Mouse (Mus musculus) urinary bladder, postnatal 25 days (tissue): ENCODE results near the gene Chd9.

Experiments
- DNase-seq: peaks from one replicate; pipeline ENCODE4 v3.0.0; 2022; ENCODE audit warnings: low spot score

Gene Chd9

GRCm38 (mm10) chr8:90976960-90977371, 148.8 kb downstream of the Chd9 start:
- DNase-seq: no peak

- no peak for DNase-seq
Measured at GRCm38 (mm10) chr8:90978720-90979119, 150.6 kb downstream of the Chd9 start.

DNA sequence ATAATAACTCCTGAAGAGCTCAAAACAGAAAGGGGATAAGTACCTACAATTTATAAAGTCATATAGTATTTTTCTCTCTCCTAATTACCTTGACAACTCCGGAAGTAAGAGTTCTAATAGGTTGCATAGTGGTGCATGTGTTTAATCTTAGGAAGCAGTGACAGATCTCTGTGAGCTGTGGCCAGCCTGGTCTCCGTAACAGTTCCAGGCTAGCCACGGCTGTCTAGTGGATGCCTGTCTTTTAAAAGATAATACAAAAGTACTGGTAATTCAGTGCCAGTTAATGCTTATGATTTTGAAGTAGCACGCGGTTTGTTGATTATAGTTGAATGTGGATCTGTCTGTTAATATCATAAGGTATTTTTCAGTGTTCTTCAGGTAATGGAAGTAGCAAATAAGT, 151.1 kb downstream of the Chd9 start:
- no peak for DNase-seq

- no peak for DNase-seq
Measured at GRCm38 (mm10) chr8:90982087-90982486, 153.9 kb downstream of the Chd9 start.

- peak; percentile 68 for DNase-seq
Measured at GRCm38 (mm10) chr8:91019726-91020125, 191.6 kb downstream of the Chd9 start.

- no peak for DNase-seq
Measured at GRCm38 (mm10) chr8:91034417-91034816, 206.3 kb downstream of the Chd9 start.

DNA sequence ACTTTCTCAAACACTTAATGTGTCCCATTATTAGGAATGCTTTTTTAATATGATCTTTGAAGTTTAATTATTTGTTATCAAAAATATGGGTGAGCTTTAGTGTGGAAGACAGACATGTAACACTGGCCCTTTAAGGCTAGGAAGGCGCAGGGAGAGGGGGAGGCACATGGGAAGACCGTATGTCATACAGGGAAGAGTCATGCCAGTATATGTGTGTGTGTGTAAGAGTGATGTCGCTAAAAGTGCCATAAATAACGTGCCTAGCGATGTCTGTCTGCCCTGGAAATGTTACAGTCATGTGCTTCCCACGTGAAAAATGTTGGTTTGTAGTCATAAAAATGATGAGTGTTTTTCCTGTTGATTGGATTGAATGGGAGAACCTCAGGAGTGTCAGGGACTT, 208.8 kb downstream of the Chd9 start:
- DNase-seq: no peak

GRCm38 (mm10) chr8:91038637-91039036, 210.5 kb downstream of the Chd9 start:
- DNase-seq: no peak

DNA sequence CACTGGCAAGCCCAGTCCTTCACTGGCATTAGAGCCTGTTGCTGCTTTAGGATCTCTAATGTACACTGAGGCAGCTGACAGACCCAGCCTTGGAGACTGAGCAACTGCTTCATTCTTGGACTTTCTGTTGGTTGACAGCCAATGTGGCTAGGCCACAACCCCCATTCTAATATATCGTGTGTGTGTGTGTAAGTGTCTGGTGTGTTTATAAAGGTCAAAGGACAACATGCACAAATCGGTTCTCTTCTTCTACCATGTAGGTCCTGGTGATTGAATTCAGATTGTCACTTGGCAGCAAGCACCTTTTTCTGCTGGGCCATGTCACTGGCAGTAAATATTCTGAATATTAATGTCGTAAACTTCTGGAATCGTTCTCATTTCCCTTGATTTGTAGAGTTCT, 218.2 kb downstream of the Chd9 start:
- no peak for DNase-seq

DNA sequence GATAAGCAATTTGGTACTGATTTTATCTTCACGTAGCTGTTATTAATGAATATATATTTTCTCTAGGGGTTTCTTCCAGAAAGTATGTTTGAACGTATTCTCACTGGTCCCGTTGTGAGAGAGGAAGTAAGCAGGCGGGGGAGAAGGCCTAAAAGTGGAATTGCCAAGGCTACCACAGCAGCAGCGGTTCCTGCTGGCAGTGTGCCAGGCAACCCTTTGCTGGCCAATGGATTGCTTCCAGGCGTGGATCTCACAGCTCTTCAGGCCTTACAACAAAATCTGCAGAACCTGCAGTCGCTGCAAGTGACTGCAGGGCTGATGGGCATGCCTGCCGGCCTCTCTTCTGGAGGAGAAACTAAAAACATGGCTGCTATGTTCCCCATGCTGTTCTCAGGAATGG, 222.9 kb downstream of the Chd9 start:
- peak; percentile 22 for DNase-seq

- no peak for DNase-seq
Measured at GRCm38 (mm10) chr8:91054418-91054817, 226.3 kb downstream of the Chd9 start.

DNA sequence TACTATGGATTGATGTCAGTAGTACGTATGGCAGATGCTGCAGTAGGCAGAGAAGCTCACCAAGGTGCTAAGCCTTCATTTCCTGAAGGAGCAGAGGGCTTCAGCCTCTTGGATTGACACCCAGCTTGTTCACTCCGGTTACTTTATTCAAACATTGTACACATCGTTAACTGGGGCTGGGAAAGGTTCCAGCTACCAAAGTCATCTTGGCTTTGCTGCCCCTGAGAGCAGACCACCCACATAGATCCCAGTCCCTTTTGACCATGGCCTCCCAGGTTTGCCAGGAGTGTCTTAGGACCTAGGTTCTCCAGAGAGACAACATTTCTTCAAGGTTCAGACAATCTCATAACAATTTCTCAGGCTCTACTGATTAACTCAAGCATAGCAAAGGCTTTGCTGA, 228.7 kb downstream of the Chd9 start:
- DNase-seq: no peak

DNA sequence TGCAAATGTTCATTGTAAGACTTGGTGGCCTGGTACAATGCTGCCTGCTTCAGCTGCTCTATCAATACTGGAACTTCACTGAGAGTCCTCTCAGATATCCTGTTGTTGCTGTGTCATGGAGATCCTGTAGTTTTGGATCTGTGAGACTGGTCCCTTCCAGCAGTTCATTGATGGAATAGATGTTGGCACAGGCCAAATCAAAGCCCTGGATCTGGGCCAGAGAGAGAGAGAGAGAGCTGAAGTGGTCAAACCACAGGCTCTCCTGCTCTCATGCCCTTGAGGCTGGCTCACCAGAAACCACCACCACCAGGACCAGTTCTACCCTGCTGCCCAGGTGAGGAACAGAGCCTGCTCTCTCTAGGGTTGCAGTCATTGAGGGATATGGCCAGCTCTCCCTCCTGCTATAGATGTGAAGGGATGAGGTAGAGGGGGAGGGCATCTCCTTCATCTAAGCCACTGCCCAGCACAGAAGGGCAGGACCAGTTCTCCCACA, 231.0 kb downstream of the Chd9 start:
- no peak for DNase-seq

DNA sequence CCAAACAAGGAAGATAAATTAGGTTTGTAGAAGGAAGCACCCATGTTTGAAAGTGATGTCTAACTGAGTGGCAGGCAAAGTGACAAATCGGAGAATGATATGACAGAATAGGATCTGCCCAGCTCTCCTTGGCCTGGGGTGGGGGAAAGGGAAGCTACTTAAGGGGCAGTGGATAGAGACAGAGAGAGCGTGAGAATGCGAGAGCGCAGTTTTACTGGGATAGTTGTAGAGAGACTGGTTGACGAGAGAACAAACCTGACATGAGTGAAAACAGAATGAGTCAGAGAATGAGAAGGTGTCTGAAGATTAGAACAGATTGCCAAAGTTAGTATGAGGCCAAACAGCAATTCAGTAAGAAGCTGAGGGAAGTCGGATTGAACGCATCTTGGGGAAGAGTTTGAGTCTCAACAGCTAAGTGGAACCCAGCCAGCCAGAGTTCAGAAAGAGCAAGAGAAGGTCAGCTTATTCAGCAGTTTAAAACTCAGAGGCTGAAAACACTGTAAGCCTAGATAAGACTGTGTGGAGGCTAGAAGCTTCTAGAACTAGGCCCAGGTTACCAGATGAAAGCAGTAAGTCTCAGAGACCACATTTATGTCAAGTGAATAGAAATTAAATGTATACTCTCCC, 231.8 kb downstream of the Chd9 start:
- DNase-seq: no peak

DNA sequence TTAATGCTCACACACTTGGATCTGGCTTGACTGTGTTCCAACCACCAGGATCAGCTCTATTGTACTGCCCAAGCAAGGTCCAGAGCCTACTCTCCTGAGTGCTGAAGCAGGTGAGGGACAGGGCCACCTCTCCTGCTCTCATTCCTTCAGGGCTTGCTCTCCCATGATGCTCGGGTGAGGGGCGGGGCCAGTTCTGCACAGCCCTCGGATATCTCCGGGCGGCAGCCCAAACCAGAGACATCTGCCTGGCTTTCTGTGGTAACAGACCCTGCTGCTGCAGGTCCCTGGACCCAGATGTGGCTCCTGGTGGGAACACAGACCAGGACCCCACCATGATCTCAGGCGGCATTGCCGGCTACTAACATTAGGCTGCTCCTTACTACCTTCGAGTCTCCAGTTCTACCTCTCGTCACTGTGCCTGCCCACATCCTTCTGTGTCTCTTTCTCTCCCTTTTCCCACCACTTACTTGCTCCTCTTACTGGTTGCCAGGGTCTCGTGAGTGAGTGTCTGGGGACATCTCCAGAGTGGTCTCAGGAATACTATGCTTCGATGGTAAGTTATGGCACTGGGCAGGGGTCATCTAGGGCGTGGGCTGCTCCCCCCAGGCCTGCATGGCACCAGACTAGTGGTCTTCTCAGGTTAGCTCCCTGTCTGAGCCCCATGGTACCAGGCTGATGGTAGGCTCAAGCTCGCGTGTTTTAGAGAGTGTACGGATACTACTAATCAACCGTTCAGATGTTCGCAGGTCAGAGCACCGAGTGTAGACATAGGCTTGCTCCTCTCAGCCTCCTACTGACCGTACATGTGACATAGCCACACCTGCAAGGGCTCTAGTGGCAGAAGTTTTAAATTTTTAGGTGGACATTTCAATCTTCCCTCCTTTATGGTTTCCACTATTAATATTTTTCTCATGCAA, 232.7 kb downstream of the Chd9 start:
- DNase-seq: no peak

GRCm38 (mm10) chr8:91065179-91065578, 237.0 kb downstream of the Chd9 start:
- no peak for DNase-seq

- no peak for DNase-seq
Measured at GRCm38 (mm10) chr8:91069407-91069806, 241.3 kb downstream of the Chd9 start.

DNA sequence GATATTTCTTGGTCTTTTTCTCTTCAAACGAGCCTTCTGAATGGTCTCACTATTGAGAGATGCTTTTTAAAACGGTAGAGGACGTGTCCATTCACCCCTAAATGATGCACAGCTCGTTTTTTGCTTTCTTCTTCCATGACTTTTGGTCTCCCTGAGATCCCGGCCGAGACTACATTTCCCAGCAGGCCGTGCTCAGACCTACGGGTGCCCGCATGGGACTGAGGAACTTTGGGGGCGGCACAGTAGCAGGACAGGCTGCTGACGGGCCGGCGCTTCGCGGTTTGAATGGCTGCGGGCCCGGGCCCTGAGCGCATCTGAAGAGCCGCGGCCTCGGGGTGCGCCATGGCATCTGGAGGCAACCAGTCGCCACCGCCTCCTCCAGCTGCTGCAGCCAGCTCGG, 241.7 kb downstream of the Chd9 start, which contains the start of gene Rbl2:
Gene Rbl2, plus strand, starts transcription at position 224 of the 400 bp plus-strand sequence.
- DNase-seq: peak; percentile 90

GRCm38 (mm10) chr8:91070275-91070859, 242.2 kb downstream of the Chd9 start:
- DNase-seq: peak; percentile 64

DNA sequence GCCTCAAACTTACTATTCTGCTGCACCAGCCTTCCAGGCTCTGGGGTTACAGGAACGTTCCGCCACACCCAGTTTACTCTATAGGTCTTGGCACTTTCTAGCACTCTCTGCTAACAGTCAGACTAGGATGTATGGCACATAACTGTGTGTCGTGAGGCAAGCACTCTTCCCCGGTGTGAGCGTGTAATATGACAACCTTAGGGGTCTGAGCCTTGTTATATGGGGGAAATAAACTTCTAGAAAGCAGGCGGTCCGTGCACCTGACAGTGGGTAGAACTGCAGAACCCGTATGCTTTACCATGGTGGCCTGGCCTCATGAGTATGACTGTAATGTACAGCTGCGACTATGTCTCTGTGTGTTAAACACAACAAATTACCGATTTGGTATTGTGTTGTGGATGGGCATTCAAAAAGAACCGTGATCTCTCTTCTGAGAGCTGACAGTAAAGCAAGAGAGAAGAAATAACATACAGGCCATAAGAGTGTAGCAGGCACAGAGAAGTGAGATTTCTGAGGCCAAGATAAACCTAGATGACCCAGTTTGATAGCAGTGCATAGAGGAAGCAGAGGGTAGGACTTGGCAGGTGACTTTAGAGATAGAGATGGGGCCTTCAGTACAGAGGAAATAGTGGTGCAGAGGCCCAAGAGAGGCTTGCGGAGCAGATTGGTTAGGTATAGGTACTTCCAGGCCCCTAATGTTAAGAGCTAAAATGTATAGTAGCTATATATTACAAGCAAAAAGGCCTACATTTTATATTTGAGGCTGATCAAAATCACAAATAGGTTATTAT, 249.1 kb downstream of the Chd9 start:
- DNase-seq: no peak

DNA sequence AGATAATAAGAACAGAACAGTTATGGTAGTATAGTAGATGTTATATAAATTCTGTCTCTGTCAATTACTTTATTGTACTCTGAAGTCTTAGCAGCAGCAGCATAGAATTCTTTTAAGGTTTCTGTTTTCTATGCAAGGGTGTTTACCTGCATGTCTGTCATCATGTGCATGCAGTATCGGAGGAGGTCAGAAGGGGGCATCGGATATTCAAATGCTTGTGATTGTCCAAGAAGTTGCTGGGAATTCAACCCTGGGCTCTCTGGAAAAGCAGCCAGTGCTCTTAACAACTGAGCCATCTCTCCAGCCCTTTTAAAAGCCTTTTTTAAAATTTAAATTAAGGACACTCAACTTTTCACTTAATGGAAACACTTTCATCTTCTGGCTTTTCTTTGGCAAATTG, 251.5 kb downstream of the Chd9 start:
- DNase-seq: no peak

- no peak for DNase-seq
Measured at GRCm38 (mm10) chr8:91081911-91082310, 253.8 kb downstream of the Chd9 start.
